Mouse (Mus musculus) neural tube, embryonic 12.5 days (tissue): ENCODE results near the gene Tro. TPM values are rescaled to one million over a fixed set of nuclear protein-coding genes. Genes with fewer than 3 reads are reported as not detected.

Source experiments
- ATAC-seq: fragments of 200-750 bp; cut with Nextera tagmentation; 2 replicates; pipeline ENCODE4 v1.8.0; 2017; ENCODE audit warnings: low read depth, mild to moderate bottlenecking, moderate TSS enrichment, moderate library complexity; ENCODE audit not compliant: low FRiP score
- H3K27ac ChIP-seq: fragments of 300-500 bp; sonication (generic); 2 replicates; pipeline ENCODE4 v1.5.1; 2016
- H3K27me3 ChIP-seq: fragments of 300-500 bp; sonication (generic); replicated peaks from 2 replicates; pipeline ENCODE4 v1.6.1; 2016; ENCODE audit warnings: mild to moderate bottlenecking
- H3K36me3 ChIP-seq: fragments of 300-500 bp; sonication (generic); 2 replicates; pipeline ENCODE4 v1.6.1; 2016; ENCODE audit warnings: mild to moderate bottlenecking
- H3K4me1 ChIP-seq: fragments of 300-500 bp; sonication (generic); 2 replicates; pipeline ENCODE4 v1.6.1; 2016
- H3K4me2 ChIP-seq: fragments of 300-500 bp; sonication (generic); replicated peaks from 2 replicates; pipeline ENCODE4 v1.6.1; 2016; ENCODE audit warnings: mild to moderate bottlenecking
- H3K4me3 ChIP-seq: fragments of 300-500 bp; sonication (generic); 2 replicates; pipeline ENCODE4 v1.5.1; 2016
- H3K9ac ChIP-seq: fragments of 300-500 bp; sonication (generic); 2 replicates; pipeline ENCODE4 v1.6.1; 2016; ENCODE audit warnings: mild to moderate bottlenecking
- H3K9me3 ChIP-seq: fragments of 300-500 bp; sonication (generic); 2 replicates; pipeline ENCODE4 v1.6.1; 2016; ENCODE audit warnings: mild to moderate bottlenecking
- WGBS: fragments of 180-500 bp; shearing (Covaris S2); methylation state at CpG from one replicate; pipeline ENCODE4 v1.1.7; 2016; 5-methylcytosine and 5-hydroxymethylcytosine counted together
- polyA plus RNA-seq: library from polyadenylated mRNA; unstranded; fragments of >200 nt; fragmentation: Nextera tagmentation; extraction: Ambion mirVana; gene quantifications from 2 replicates; pipeline ENCODE4 v1.2.1, GENCODE M21; 2016

Tro gene
- polyA plus RNA-seq = 49.7 and 53.7 TPM in 2 replicates

DNA sequence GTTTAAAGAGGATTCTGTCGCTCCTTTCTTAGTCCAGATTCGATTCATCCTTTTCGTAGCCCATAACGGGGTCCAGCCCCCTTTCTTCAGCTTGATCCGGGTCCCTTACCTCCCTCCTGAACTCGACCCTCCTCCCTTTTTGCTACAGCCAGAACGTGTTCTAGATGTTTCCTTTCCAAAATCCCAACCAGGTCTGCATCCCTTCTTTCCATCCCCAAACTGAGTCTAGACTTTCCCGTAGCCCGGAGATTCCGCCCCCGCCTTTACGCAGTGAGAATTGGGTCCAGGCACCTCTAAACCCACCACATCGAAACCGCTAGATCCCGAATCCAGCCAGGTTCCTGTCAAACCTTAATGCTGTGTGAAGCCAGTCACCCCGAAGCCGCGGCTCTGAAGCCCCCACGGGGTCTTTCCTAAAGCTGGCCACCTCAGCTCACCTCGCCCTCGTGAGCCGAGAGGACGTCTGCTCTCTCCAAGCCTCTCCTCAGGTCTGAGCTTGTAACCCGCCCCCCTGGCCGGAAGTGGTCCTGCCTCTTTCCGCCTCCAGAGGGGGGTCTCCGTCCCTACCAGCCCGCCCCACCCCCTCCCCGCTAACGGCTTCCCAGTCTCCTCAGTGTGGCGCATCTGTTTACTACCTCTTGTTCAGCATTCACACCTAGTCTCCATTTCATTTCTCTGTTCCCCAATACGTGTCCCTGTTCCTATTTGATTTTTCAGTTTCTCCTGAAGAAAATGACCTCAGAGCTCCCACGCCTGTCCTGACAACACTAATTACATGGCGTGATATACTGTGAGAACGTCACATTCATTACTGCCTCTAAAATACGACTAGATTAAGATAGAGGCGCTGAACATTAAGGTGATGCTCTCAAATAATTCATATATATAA lies at the start of gene Tro:
TSS of gene Tro (minus strand) at position 676 of the 889 bp plus-strand sequence.
- peak within 1 kb of the TSS; percentile 62 for H3K9ac ChIP-seq
- H3K9me3 ChIP-seq = no peaks in the 10 kb centered on the region
- no peak within 1 kb of the TSS for H3K27ac ChIP-seq
- peak within 1 kb of the TSS; percentile 56 for H3K4me2 ChIP-seq
- H3K4me1 ChIP-seq = no peaks in the 10 kb centered on the region
- 24% methylated on average over 37 of the region's 37 CpGs for WGBS
- H3K36me3 ChIP-seq = peaks cover 17% of the 10 kb centered on the region
- peak; percentile 93 for ATAC-seq
- no peaks in the 10 kb centered on the region for H3K27me3 ChIP-seq
- peak within 1 kb of the TSS; percentile 46 for H3K4me3 ChIP-seq

DNA sequence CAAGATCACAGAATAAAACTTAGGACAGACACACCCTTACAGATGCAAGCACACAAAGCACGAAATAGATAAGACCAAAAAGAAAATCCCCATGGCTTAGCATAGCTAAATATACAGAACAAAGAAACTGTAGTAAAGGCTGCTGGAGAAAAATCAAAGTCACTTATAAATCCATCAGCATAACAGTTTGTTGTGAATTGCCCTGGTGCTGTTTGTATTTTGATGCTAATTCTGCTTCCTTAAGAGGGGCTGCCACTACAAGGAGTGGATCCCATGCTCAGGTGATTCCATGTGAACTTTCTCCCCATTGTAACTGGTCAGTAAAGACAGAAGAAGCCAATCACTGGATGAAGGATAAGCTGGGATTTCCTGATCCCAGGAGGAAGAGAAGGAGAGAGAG lies 20.1 kb upstream of the Tro start:
- no peak overlapping the region for H3K4me3 ChIP-seq
- H3K4me2 ChIP-seq = no peak overlapping the region
- H3K4me1 ChIP-seq = no peaks in the 10 kb centered on the region
- WGBS = 42% methylated on average over 1 of the region's 1 CpGs
- ATAC-seq = no peak
- no peak overlapping the region for H3K9ac ChIP-seq
- no peak overlapping the region for H3K27ac ChIP-seq
- H3K9me3 ChIP-seq = no peaks in the 10 kb centered on the region
- H3K27me3 ChIP-seq = no peaks in the 10 kb centered on the region
- H3K36me3 ChIP-seq = no peaks in the 10 kb centered on the region

DNA sequence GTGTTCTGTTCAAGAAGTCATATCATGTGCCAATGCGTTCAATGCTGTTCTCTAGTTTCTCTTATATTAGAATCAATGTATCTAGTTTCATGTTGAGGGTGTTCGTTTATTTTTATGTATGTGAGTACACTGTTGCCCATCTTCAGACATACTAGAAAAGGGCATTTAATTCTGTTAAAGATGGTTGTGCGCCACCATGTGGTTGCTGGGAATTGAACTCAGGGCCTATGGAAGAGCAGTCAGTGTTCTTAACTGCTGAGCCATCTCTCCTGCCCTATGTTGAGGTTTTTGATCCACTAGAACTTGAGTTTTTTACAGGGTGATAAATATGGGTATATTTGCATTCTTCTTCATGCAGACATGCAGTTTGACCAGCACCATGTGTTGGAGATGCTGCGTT lies 5.4 kb upstream of the Tro start:
- ATAC-seq = no peak
- WGBS = 34% methylated on average over 4 of the region's 4 CpGs
- Histone ChIP-seq H3K4me2 (no peak overlapping the region), H3K9ac (no peak overlapping the region), H3K27me3 (no peaks in the 10 kb centered on the region), H3K4me3 (no peak overlapping the region), H3K36me3 (no peaks in the 10 kb centered on the region), H3K27ac (no peak overlapping the region), H3K4me1 (no peaks in the 10 kb centered on the region), H3K9me3 (no peaks in the 10 kb centered on the region)

DNA sequence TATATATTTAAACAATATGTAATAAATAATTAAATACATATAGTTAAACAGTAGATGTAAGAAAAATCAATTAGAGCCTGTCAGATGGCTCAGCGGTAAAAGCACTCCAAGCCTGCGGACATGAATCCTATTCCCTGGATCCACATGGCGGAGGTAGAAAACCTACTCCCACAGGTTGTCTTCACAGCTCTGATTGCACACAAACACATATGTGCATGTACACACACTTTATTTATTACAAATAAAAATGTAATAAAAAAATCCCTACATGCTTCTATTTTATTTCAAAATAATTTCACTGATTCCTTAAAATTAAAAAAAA lies 375 bp upstream of the Tro start:
- ATAC-seq = peak; percentile 37
- no peak overlapping the region for H3K9ac ChIP-seq

DNA sequence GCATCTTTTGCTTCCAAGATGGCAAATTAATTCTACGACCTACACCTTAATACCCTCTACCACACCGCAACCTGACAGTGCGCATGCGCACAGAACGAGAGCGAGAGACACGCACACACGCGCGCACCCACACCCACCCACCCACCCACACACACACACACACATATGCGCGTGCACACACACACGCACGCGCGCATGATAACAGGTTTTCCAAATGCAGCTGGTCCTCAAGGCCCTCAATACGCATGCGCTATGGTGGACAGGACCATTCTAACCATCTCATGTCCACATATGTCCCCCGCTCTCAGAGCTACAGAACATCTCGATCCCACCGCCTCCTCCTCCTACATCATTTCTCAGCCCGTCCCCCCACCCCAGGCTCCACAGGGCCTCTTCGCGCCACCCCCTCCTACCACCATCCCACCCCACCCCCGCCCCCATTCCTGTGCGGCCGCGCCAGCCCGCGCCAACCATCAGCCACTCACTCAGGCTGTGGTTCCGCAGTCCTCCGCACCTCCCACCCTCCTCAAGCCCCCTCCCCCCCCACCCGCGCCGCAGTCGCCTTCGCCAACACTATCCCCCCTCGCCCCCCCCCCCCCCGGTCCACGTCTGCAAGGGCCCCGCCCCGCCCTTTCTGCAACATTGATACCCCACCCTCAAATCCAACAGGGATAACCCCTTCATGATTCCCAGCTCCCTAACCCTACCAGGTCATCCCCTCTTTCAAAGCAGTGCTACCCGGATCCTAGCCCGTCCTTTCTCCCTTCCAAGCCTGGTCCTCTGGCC lies 1.1 kb downstream of the Tro start:
- WGBS = 49% methylated on average over 32 of the region's 44 CpGs
- H3K27me3 ChIP-seq = no peaks in the 10 kb centered on the region

More for the DNA sequence above, 375 bp upstream of the Tro start:
- Histone ChIP-seq H3K27ac (no peak overlapping the region), H3K4me3 (no peak overlapping the region), H3K36me3 (peaks cover 14% of the 10 kb centered on the region), H3K4me1 (no peaks in the 10 kb centered on the region), H3K9me3 (no peaks in the 10 kb centered on the region), H3K4me2 (peak overlapping the region; percentile 56), H3K27me3 (no peaks in the 10 kb centered on the region)
- WGBS = 22% methylated on average over 3 of the region's 3 CpGs

DNA sequence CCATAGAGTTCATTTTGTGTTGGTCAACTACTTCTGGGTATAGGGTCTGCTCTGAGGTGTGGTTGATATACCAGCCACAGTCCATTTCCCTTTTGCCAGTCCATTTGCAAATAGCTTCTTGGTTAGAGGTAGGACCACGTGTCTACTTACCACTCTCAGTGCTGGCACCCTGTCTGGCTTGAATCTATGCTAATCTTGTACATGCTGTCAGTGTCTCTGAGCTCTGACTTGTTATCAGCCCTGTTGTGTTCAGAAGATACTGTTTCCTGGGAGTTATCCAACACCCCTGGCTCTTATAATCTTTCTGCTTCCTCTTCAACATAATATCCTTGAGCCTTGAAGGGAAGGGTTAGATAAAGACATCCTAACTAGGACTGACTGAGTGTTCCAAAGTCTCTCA lies 21.0 kb downstream of the Tro start:
- Histone ChIP-seq H3K36me3 (no peaks in the 10 kb centered on the region), H3K9ac (no peak overlapping the region), H3K27ac (no peak overlapping the region), H3K9me3 (no peaks in the 10 kb centered on the region), H3K4me2 (no peak overlapping the region), H3K27me3 (no peaks in the 10 kb centered on the region), H3K4me1 (no peaks in the 10 kb centered on the region), H3K4me3 (no peak overlapping the region)
- ATAC-seq = no peak
- 57% methylated on average over 1 of the region's 1 CpGs for WGBS

More for the DNA sequence above, 1.1 kb downstream of the Tro start:
- H3K4me3 ChIP-seq = peak overlapping the region; percentile 46
- H3K9me3 ChIP-seq = no peaks in the 10 kb centered on the region
- ATAC-seq = peak; percentile 66
- no peak overlapping the region for H3K27ac ChIP-seq
- H3K36me3 ChIP-seq = peaks cover 17% of the 10 kb centered on the region
- H3K9ac ChIP-seq = peak overlapping the region; percentile 62
- H3K4me1 ChIP-seq = no peaks in the 10 kb centered on the region
- peak overlapping the region; percentile 56 for H3K4me2 ChIP-seq

DNA sequence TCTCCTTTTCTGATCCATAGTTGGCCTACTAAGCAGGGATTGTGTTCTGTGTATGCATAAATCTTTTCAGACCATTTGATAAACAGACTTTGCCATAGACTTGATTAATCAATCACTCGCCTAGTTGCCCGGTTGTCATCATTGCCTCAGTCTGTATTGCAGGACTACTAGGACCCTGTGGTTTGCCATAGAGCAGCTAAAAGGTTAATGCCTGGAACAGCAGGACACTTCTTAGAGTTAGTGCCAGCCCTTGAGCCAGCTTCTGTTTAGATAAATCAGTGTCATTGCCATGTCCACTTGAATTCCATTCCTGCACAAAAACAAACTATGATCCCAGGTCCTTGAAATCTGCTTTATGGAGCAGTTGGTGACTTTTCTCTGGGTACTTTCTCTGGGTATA lies 58.5 kb downstream of the Tro start:
- H3K9me3 ChIP-seq = no peaks in the 10 kb centered on the region
- no peaks in the 10 kb centered on the region for H3K27me3 ChIP-seq
- H3K4me3 ChIP-seq = no peak overlapping the region
- no peaks in the 10 kb centered on the region for H3K4me1 ChIP-seq
- H3K36me3 ChIP-seq = no peaks in the 10 kb centered on the region
- ATAC-seq = no peak
- no peak overlapping the region for H3K4me2 ChIP-seq
- H3K27ac ChIP-seq = no peak overlapping the region
- no peak overlapping the region for H3K9ac ChIP-seq
- 73% methylated on average over 2 of the region's 2 CpGs for WGBS

Other genes with a start within 250 kb of the Tro start
- 48.2 and 53.8 TPM in 2 replicates for gene Tmem29, start 198.4 kb downstream of the Tro start, polyA plus RNA-seq
- gene Alas2, start 110.2 kb downstream of the Tro start, polyA plus RNA-seq = 31.1 and 32.2 TPM in 2 replicates
- 3.8 and 5.6 TPM in 2 replicates for gene Pfkfb1, start 69.4 kb downstream of the Tro start, polyA plus RNA-seq
- 21.8 and 24.9 TPM in 2 replicates for gene Apex2, start 67.7 kb downstream of the Tro start, polyA plus RNA-seq
- gene Maged2, start 156.8 kb upstream of the Tro start, polyA plus RNA-seq = 378 and 381 TPM in 2 replicates